Mouse (Mus musculus): ENCODE data around the gene Gm7697. TPM values are rescaled to one million over a fixed set of nuclear protein-coding genes. Genes with fewer than 3 reads are reported as not detected.
"Not testable (repeated sequence)": the region's sequence is repeated elsewhere in the genome, so short reads cannot be mapped to it uniquely, and the experiment has no call there.

Gm7697 gene
- polyA plus RNA-seq (2012; rRNA removed) = 4.6 and 5.8 TPM in 2 replicates

GRCm38 (mm10) chr8:69522876-69523275, at the start of gene Gm7697:
Gene Gm7697 (minus strand): TSS chr8:69522976.
- H3K36me3 ChIP-seq (ENCODE audit: control insufficient read depth, insufficient read depth, low read length); H3K27ac ChIP-seq (ENCODE audit: control insufficient read depth, insufficient read depth, low read depth, low read length); H3K4me1 ChIP-seq (ENCODE audit: control insufficient read depth, insufficient read depth, low read length); H3K27me3 ChIP-seq (ENCODE audit: control insufficient read depth, insufficient read depth, low read length): not testable (repeated sequence)
- H3K4me3 ChIP-seq (ENCODE audit: control insufficient read depth, low read depth, low read length) = peak within 1 kb of the TSS; percentile 74

GRCm38 (mm10) chr8:69551249-69551648, 28.5 kb upstream of the Gm7697 start:
- H3K36me3 ChIP-seq (ENCODE audit: control insufficient read depth, insufficient read depth, low read length); H3K4me3 ChIP-seq (ENCODE audit: control insufficient read depth, low read depth, low read length); H3K27ac ChIP-seq (ENCODE audit: control insufficient read depth, insufficient read depth, low read depth, low read length); H3K27me3 ChIP-seq (ENCODE audit: control insufficient read depth, insufficient read depth, low read length); H3K4me1 ChIP-seq (ENCODE audit: control insufficient read depth, insufficient read depth, low read length): not testable (repeated sequence)

GRCm38 (mm10) chr8:69549556-69549955, 26.8 kb upstream of the Gm7697 start:
- H3K4me3 ChIP-seq (ENCODE audit: control insufficient read depth, low read depth, low read length); H3K36me3 ChIP-seq (ENCODE audit: control insufficient read depth, insufficient read depth, low read length); H3K27ac ChIP-seq (ENCODE audit: control insufficient read depth, insufficient read depth, low read depth, low read length); H3K27me3 ChIP-seq (ENCODE audit: control insufficient read depth, insufficient read depth, low read length); H3K4me1 ChIP-seq (ENCODE audit: control insufficient read depth, insufficient read depth, low read length): not testable (repeated sequence)

GRCm38 (mm10) chr8:69548114-69548513, 25.3 kb upstream of the Gm7697 start:
- not testable (repeated sequence) for H3K27ac ChIP-seq (ENCODE audit: control insufficient read depth, insufficient read depth, low read depth, low read length); H3K36me3 ChIP-seq (ENCODE audit: control insufficient read depth, insufficient read depth, low read length); H3K27me3 ChIP-seq (ENCODE audit: control insufficient read depth, insufficient read depth, low read length); H3K4me3 ChIP-seq (ENCODE audit: control insufficient read depth, low read depth, low read length); H3K4me1 ChIP-seq (ENCODE audit: control insufficient read depth, insufficient read depth, low read length)

- TF ChIP-seq CTCF (IDR thresholded peaks at IDR 0.05; ENCODE audit: control insufficient read depth, insufficient read depth, insufficient replicate concordance, low read depth, low read length) = peak; percentile 40; the same call in 1 of the 2 replicates
- not testable (repeated sequence) for H3K27me3 ChIP-seq (ENCODE audit: control insufficient read depth, insufficient read depth, low read length); H3K27ac ChIP-seq (ENCODE audit: control insufficient read depth, insufficient read depth, low read depth, low read length); H3K36me3 ChIP-seq (ENCODE audit: control insufficient read depth, insufficient read depth, low read length); H3K4me3 ChIP-seq (ENCODE audit: control insufficient read depth, low read depth, low read length); H3K4me1 ChIP-seq (ENCODE audit: control insufficient read depth, insufficient read depth, low read length)
Measured at GRCm38 (mm10) chr8:69547208-69547607, 24.4 kb upstream of the Gm7697 start.

- H3K27ac ChIP-seq (ENCODE audit: control insufficient read depth, insufficient read depth, low read depth, low read length); H3K4me3 ChIP-seq (ENCODE audit: control insufficient read depth, low read depth, low read length); H3K4me1 ChIP-seq (ENCODE audit: control insufficient read depth, insufficient read depth, low read length); H3K27me3 ChIP-seq (ENCODE audit: control insufficient read depth, insufficient read depth, low read length); H3K36me3 ChIP-seq (ENCODE audit: control insufficient read depth, insufficient read depth, low read length): not testable (repeated sequence)
Measured at GRCm38 (mm10) chr8:69545020-69545419, 22.2 kb upstream of the Gm7697 start.

- not testable (repeated sequence) for H3K4me1 ChIP-seq (ENCODE audit: control insufficient read depth, insufficient read depth, low read length); H3K27ac ChIP-seq (ENCODE audit: control insufficient read depth, insufficient read depth, low read depth, low read length); H3K4me3 ChIP-seq (ENCODE audit: control insufficient read depth, low read depth, low read length); H3K27me3 ChIP-seq (ENCODE audit: control insufficient read depth, insufficient read depth, low read length); H3K36me3 ChIP-seq (ENCODE audit: control insufficient read depth, insufficient read depth, low read length)
Measured at GRCm38 (mm10) chr8:69544511-69544910, 21.7 kb upstream of the Gm7697 start.

GRCm38 (mm10) chr8:69543984-69544383, 21.2 kb upstream of the Gm7697 start:
- H3K36me3 ChIP-seq (ENCODE audit: control insufficient read depth, insufficient read depth, low read length); H3K27me3 ChIP-seq (ENCODE audit: control insufficient read depth, insufficient read depth, low read length): not testable (repeated sequence)

GRCm38 (mm10) chr8:69540764-69541163, 18.0 kb upstream of the Gm7697 start:
- not testable (repeated sequence) for H3K27me3 ChIP-seq (ENCODE audit: control insufficient read depth, insufficient read depth, low read length); H3K27ac ChIP-seq (ENCODE audit: control insufficient read depth, insufficient read depth, low read depth, low read length); H3K4me3 ChIP-seq (ENCODE audit: control insufficient read depth, low read depth, low read length); H3K4me1 ChIP-seq (ENCODE audit: control insufficient read depth, insufficient read depth, low read length); H3K36me3 ChIP-seq (ENCODE audit: control insufficient read depth, insufficient read depth, low read length)

More at GRCm38 (mm10) chr8:69543984-69544383, 21.2 kb upstream of the Gm7697 start:
- not testable (repeated sequence) for H3K4me3 ChIP-seq (ENCODE audit: control insufficient read depth, low read depth, low read length); H3K27ac ChIP-seq (ENCODE audit: control insufficient read depth, insufficient read depth, low read depth, low read length); H3K4me1 ChIP-seq (ENCODE audit: control insufficient read depth, insufficient read depth, low read length)

- not testable (repeated sequence) for H3K27me3 ChIP-seq (ENCODE audit: control insufficient read depth, insufficient read depth, low read length); H3K4me1 ChIP-seq (ENCODE audit: control insufficient read depth, insufficient read depth, low read length); H3K36me3 ChIP-seq (ENCODE audit: control insufficient read depth, insufficient read depth, low read length); H3K27ac ChIP-seq (ENCODE audit: control insufficient read depth, insufficient read depth, low read depth, low read length); H3K4me3 ChIP-seq (ENCODE audit: control insufficient read depth, low read depth, low read length)
Measured at GRCm38 (mm10) chr8:69540331-69540730, 17.6 kb upstream of the Gm7697 start.

- H3K27ac ChIP-seq (ENCODE audit: control insufficient read depth, insufficient read depth, low read depth, low read length); H3K27me3 ChIP-seq (ENCODE audit: control insufficient read depth, insufficient read depth, low read length); H3K4me1 ChIP-seq (ENCODE audit: control insufficient read depth, insufficient read depth, low read length); H3K4me3 ChIP-seq (ENCODE audit: control insufficient read depth, low read depth, low read length); H3K36me3 ChIP-seq (ENCODE audit: control insufficient read depth, insufficient read depth, low read length): not testable (repeated sequence)
Measured at GRCm38 (mm10) chr8:69474946-69475345, 47.8 kb downstream of the Gm7697 start.

- H3K4me1 ChIP-seq (ENCODE audit: control insufficient read depth, insufficient read depth, low read length); H3K27ac ChIP-seq (ENCODE audit: control insufficient read depth, insufficient read depth, low read depth, low read length); H3K36me3 ChIP-seq (ENCODE audit: control insufficient read depth, insufficient read depth, low read length); H3K27me3 ChIP-seq (ENCODE audit: control insufficient read depth, insufficient read depth, low read length): not testable (repeated sequence)
- H3K4me3 ChIP-seq (ENCODE audit: control insufficient read depth, low read depth, low read length) = peak within 1 kb of the TSS; percentile 63
Measured at GRCm38 (mm10) chr8:69453465-69453864, 69.3 kb downstream of the Gm7697 start, which contains the start of gene Gm9495. Gene Gm9495 (minus strand): TSS chr8:69453565.

Measured in testis, adult 2 months (tissue).